Mouse (Mus musculus) midbrain, postnatal 0 days (tissue): ENCODE measurements at regions not wholly inside any gene's neighbourhood (a gene's known extent, or its start where the extent isn't known, plus 50 kb on each side); places are given as distances from the start of the nearest gene placed in this dataset.

Experiments used
- ATAC-seq: fragments of 200-750 bp; cut with Nextera tagmentation; 2 replicates; pipeline ENCODE4 v1.8.0; 2017; ENCODE audit warnings: moderate number of reproducible peaks, mild to moderate bottlenecking, moderate TSS enrichment, moderate library complexity; ENCODE audit not compliant: low FRiP score
- DNase-seq: peaks from one replicate; pipeline ENCODE4 v3.0.0-alpha.2; 2015; ENCODE audit warnings: low spot score
- H3K27ac ChIP-seq: fragments of 300-500 bp; sonication (generic); 2 replicates; pipeline ENCODE4 v1.5.1; 2014; ENCODE audit warnings: low read depth, mild to moderate bottlenecking, low read length, mixed read lengths
- H3K27me3 ChIP-seq: fragments of 300-500 bp; sonication (generic); 2 replicates; pipeline ENCODE4 v1.6.1; 2014; ENCODE audit warnings: low read length, control low read depth, mixed read lengths; ENCODE audit not compliant: insufficient read depth
- H3K36me3 ChIP-seq: fragments of 300-500 bp; sonication (generic); 2 replicates; pipeline ENCODE4 v1.6.1; 2014; ENCODE audit warnings: low read length, control low read depth, mixed read lengths; ENCODE audit not compliant: insufficient read depth
- H3K4me1 ChIP-seq: fragments of 300-500 bp; sonication (generic); 2 replicates; pipeline ENCODE4 v1.6.1; 2014; ENCODE audit warnings: mild to moderate bottlenecking, control low read depth, antibody characterized with exemption, low read length, mixed read lengths; ENCODE audit not compliant: insufficient read depth
- H3K4me2 ChIP-seq: fragments of 300-500 bp; sonication (generic); 2 replicates; pipeline ENCODE4 v1.6.1; 2014; ENCODE audit warnings: low read depth, mild to moderate bottlenecking, low read length, mixed read lengths; ENCODE audit not compliant: poor library complexity, severe bottlenecking
- H3K4me3 ChIP-seq: fragments of 300-500 bp; sonication (generic); 2 replicates; pipeline ENCODE4 v1.5.1; 2014; ENCODE audit warnings: low read depth, mild to moderate bottlenecking, low read length, moderate library complexity
- H3K9ac ChIP-seq: fragments of 300-500 bp; sonication (generic); replicated peaks from 2 replicates; pipeline ENCODE4 v1.6.1; 2014; ENCODE audit warnings: mild to moderate bottlenecking, low read length, moderate library complexity, mixed read lengths; ENCODE audit not compliant: poor library complexity, severe bottlenecking
- H3K9me3 ChIP-seq: fragments of 300-500 bp; sonication (generic); 2 replicates; pipeline ENCODE4 v1.6.1; 2016; ENCODE audit warnings: low read length, control low read depth
- CTCF ChIP-seq: IDR thresholded peaks from 2 replicates; pipeline ENCODE4 v1.5.1; 2016; ENCODE audit warnings: antibody characterized with exemption, mild to moderate bottlenecking
- WGBS: fragments of 180-500 bp; shearing (Covaris S2); extraction: QIAGEN DNeasy Blood & Tissue Kit; methylation state at CpG from one replicate; pipeline ENCODE4 v1.1.7; 2014; 5-methylcytosine and 5-hydroxymethylcytosine counted together

GRCm38 (mm10) chr12:92713415-92713814 is 864.5 kb upstream of the Sel1l start:
- TF ChIP-seq CTCF = no peak
- no peaks in the 10 kb centered on the region for H3K36me3 ChIP-seq
- no peak overlapping the region for H3K27ac ChIP-seq
- H3K9me3 ChIP-seq = no peaks in the 10 kb centered on the region
- no peak overlapping the region for H3K4me2 ChIP-seq
- no peak for ATAC-seq
- DNase-seq = no peak
- H3K4me1 ChIP-seq = no peaks in the 10 kb centered on the region
- H3K4me3 ChIP-seq = no peak overlapping the region
- 95% methylated on average over 16 of the region's 16 CpGs for WGBS
- H3K27me3 ChIP-seq = no peaks in the 10 kb centered on the region
- no peak overlapping the region for H3K9ac ChIP-seq

GRCm38 (mm10) chr12:92708466-92708865 is 859.5 kb upstream of the Sel1l start:
- no peaks in the 10 kb centered on the region for H3K9me3 ChIP-seq
- H3K4me1 ChIP-seq = no peaks in the 10 kb centered on the region
- no peaks in the 10 kb centered on the region for H3K36me3 ChIP-seq
- H3K4me3 ChIP-seq = no peak overlapping the region
- H3K27me3 ChIP-seq = no peaks in the 10 kb centered on the region
- H3K4me2 ChIP-seq = no peak overlapping the region
- H3K9ac ChIP-seq = no peak overlapping the region
- ATAC-seq (no peak), DNase-seq (peak; percentile 16)
- WGBS = 40% methylated on average over 3 of the region's 3 CpGs
- no peak for TF ChIP-seq CTCF
- H3K27ac ChIP-seq = no peak overlapping the region

- Histone ChIP-seq H3K27me3 (no peaks in the 10 kb centered on the region), H3K27ac (no peak overlapping the region), H3K36me3 (no peaks in the 10 kb centered on the region), H3K9ac (no peak overlapping the region), H3K9me3 (no peaks in the 10 kb centered on the region), H3K4me3 (no peak overlapping the region), H3K4me2 (no peak overlapping the region), H3K4me1 (no peaks in the 10 kb centered on the region)
- ATAC-seq (no peak), DNase-seq (no peak)
- no peak for TF ChIP-seq CTCF
Measured at GRCm38 (mm10) chr12:92703731-92704130, 854.8 kb upstream of the Sel1l start.

GRCm38 (mm10) chr12:92692956-92693355 is 844.0 kb upstream of the Sel1l start:
- H3K27ac ChIP-seq = no peak overlapping the region
- DNase-seq (no peak), ATAC-seq (no peak)
- H3K9me3 ChIP-seq = no peaks in the 10 kb centered on the region
- TF ChIP-seq CTCF = no peak
- 85% methylated on average over 1 of the region's 1 CpGs for WGBS
- H3K9ac ChIP-seq = no peak overlapping the region
- H3K4me1 ChIP-seq = no peaks in the 10 kb centered on the region
- H3K4me2 ChIP-seq = no peak overlapping the region
- H3K4me3 ChIP-seq = no peak overlapping the region
- H3K27me3 ChIP-seq = no peaks in the 10 kb centered on the region
- H3K36me3 ChIP-seq = no peaks in the 10 kb centered on the region

- no peak for DNase-seq
- Histone ChIP-seq H3K9me3 (no peaks in the 10 kb centered on the region), H3K9ac (no peak overlapping the region), H3K27me3 (no peaks in the 10 kb centered on the region), H3K36me3 (no peaks in the 10 kb centered on the region), H3K4me2 (no peak overlapping the region), H3K4me3 (no peak overlapping the region), H3K27ac (no peak overlapping the region), H3K4me1 (no peaks in the 10 kb centered on the region)
- TF ChIP-seq CTCF = no peak
- whole genome bisulfite sequencing = 93% methylated on average over 1 of the region's 1 CpGs
- no peak for ATAC-seq
Measured at GRCm38 (mm10) chr12:92672396-92672795, 823.4 kb upstream of the Sel1l start.

- TF ChIP-seq CTCF = no peak
- no peak overlapping the region for H3K4me3 ChIP-seq
- 67% methylated on average over 2 of the region's 2 CpGs for WGBS
- no peaks in the 10 kb centered on the region for H3K4me1 ChIP-seq
- H3K4me2 ChIP-seq = no peak overlapping the region
- H3K9me3 ChIP-seq = no peaks in the 10 kb centered on the region
- no peaks in the 10 kb centered on the region for H3K36me3 ChIP-seq
- no peak overlapping the region for H3K9ac ChIP-seq
- H3K27ac ChIP-seq = no peak overlapping the region
- H3K27me3 ChIP-seq = no peaks in the 10 kb centered on the region
- DNase-seq (no peak), ATAC-seq (no peak)
Measured at GRCm38 (mm10) chr12:92646634-92647033, 797.7 kb upstream of the Sel1l start.
